Comparison of ENCODE assay signal across 14 mouse cellular contexts in the genomic region with DNA sequence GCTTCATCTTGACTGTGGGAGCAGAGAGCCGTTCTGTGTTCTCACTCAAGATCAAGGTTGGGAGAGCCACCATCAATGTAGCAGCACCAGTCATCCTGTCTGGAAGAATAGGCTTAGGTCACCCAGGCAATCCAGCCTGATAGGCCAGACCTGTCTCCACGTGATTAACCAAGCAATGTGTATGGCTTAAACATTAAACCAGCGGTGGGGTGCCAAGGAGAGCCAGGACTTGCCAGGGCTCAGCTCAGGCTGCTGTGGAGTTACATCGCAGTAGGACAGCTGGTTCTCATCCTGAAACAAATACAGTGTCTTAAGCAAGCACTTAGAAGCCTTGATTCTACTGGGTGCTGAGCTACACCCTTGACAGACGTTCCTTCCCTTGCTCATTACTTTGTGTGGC.
DNase-seq lines count a peak whose midpoint lies in the region; ATAC-seq and TF ChIP-seq lines count a peak whose summit lies in the region.
"Had no signal": no experiment of that assay in that cellular context is flagged by ENCODE, and none has a peak within 500 bp of the region (broad histone marks: within the 10 kb centered on the region; RNA-seq: fewer than 3 reads in every experiment).

No protein-coding gene starts in this region.

- no peak overlapping the region for H3K4me2 ChIP-seq in intestine, postnatal 0 days (replicated peaks; ENCODE audit: low read depth)
- no peak overlapping the region for H3K4me2 ChIP-seq in intestine, embryonic 16.5 days (ENCODE audit: low read depth, low read length)
- no peak overlapping the region for H3K4me2 ChIP-seq in heart, embryonic 16.5 days (ENCODE audit: low read depth, low read length)
- no peak overlapping the region for H3K4me2 ChIP-seq in kidney, postnatal 0 days (ENCODE audit: low read length)
- H3K4me2 ChIP-seq: forebrain, embryonic 12.5 days; neural tube, embryonic 12.5 days had no signal

- no peak for TF ChIP-seq CTCF in intestine, postnatal 0 days (IDR thresholded peaks at IDR 0.05; ENCODE audit: low read depth)
- no peak for TF ChIP-seq CTCF in kidney, postnatal 0 days (IDR thresholded peaks at IDR 0.05; ENCODE audit: low read depth)

- H3K27me3 ChIP-seq in intestine, postnatal 0 days (replicated peaks; ENCODE audit: control insufficient read depth, insufficient read depth, low read length) = no peaks in the 10 kb centered on the region
- H3K27me3 ChIP-seq in intestine, embryonic 16.5 days (replicated peaks; ENCODE audit: control insufficient read depth, insufficient read depth, low read length) = no peaks in the 10 kb centered on the region
- no peaks in the 10 kb centered on the region for H3K27me3 ChIP-seq in heart, embryonic 16.5 days (ENCODE audit: control insufficient read depth, insufficient read depth, low read length)
- no peaks in the 10 kb centered on the region for H3K27me3 ChIP-seq in kidney, postnatal 0 days (ENCODE audit: insufficient read depth, low read length)
- H3K27me3 ChIP-seq: forebrain, embryonic 12.5 days; neural tube, embryonic 12.5 days had no signal

- H3K4me3 ChIP-seq in intestine, postnatal 0 days (ENCODE audit: low read depth, low read length) = no peak overlapping the region
- no peak overlapping the region for H3K4me3 ChIP-seq in intestine, embryonic 16.5 days (ENCODE audit: low read length)
- no peak overlapping the region for H3K4me3 ChIP-seq in heart, embryonic 16.5 days (ENCODE audit: low read length)
- H3K4me3 ChIP-seq in kidney, postnatal 0 days (replicated peaks; ENCODE audit: low read depth, low read length) = no peak overlapping the region
- H3K4me3 ChIP-seq: forebrain, embryonic 12.5 days; left cerebral cortex, adult 2 months; neural tube, embryonic 12.5 days had no signal

- peak; percentile 63 for ATAC-seq in intestine, postnatal 0 days
- no peak for ATAC-seq in intestine, embryonic 16.5 days
- ATAC-seq in heart, embryonic 16.5 days (replicated peaks; ENCODE audit: extremely low read depth, insufficient read depth, low FRiP score) = no peak
- ATAC-seq in kidney, postnatal 0 days (replicated peaks; ENCODE audit: low FRiP score, low read depth) = peak; percentile 81; the same call in 1 of the 2 replicates
- ATAC-seq: CD4-positive, CD25-positive, alpha-beta regulatory T cell, adult 4 months had no signal

- WGBS in intestine, postnatal 0 days = 57% methylated on average over 5 of the region's 5 CpGs
- 61% methylated on average over 5 of the region's 5 CpGs for WGBS in intestine, embryonic 16.5 days
- 75% methylated on average over 5 of the region's 5 CpGs for WGBS in heart, embryonic 16.5 days
- WGBS in kidney, postnatal 0 days = 57% methylated on average over 5 of the region's 5 CpGs

- no peaks in the 10 kb centered on the region for H3K9me3 ChIP-seq in intestine, postnatal 0 days (ENCODE audit: control insufficient read depth)
- no peaks in the 10 kb centered on the region for H3K9me3 ChIP-seq in intestine, embryonic 16.5 days (ENCODE audit: control insufficient read depth, low read length)
- H3K9me3 ChIP-seq in heart, embryonic 16.5 days (replicated peaks; ENCODE audit: control insufficient read depth, low read length) = no peaks in the 10 kb centered on the region
- H3K9me3 ChIP-seq in kidney, postnatal 0 days (replicated peaks; ENCODE audit: low read length) = no peaks in the 10 kb centered on the region
- H3K9me3 ChIP-seq: forebrain, embryonic 12.5 days; neural tube, embryonic 12.5 days had no signal

- H3K36me3 ChIP-seq in intestine, postnatal 0 days (ENCODE audit: control insufficient read depth, insufficient read depth) = no peaks in the 10 kb centered on the region
- no peaks in the 10 kb centered on the region for H3K36me3 ChIP-seq in intestine, embryonic 16.5 days (ENCODE audit: control insufficient read depth, insufficient read depth, low read length)
- no peaks in the 10 kb centered on the region for H3K36me3 ChIP-seq in heart, embryonic 16.5 days (ENCODE audit: control insufficient read depth, insufficient read depth)
- H3K36me3 ChIP-seq in kidney, postnatal 0 days (ENCODE audit: insufficient read depth, low read length) = no peaks in the 10 kb centered on the region
- H3K36me3 ChIP-seq: forebrain, embryonic 12.5 days; neural tube, embryonic 12.5 days had no signal

- H3K27ac ChIP-seq in intestine, postnatal 0 days (ENCODE audit: low read depth, low read length) = no peak overlapping the region
- no peak overlapping the region for H3K27ac ChIP-seq in intestine, embryonic 16.5 days (ENCODE audit: low read length)
- peak overlapping the region; percentile 87 for H3K27ac ChIP-seq in heart, embryonic 16.5 days (ENCODE audit: low read length)
- no peak overlapping the region for H3K27ac ChIP-seq in kidney, postnatal 0 days
- H3K27ac ChIP-seq: forebrain, embryonic 12.5 days; hindbrain, postnatal 0 days; left cerebral cortex, adult 2 months; liver, embryonic 14.5 days; neural tube, embryonic 12.5 days had no signal

- H3K9ac ChIP-seq in intestine, postnatal 0 days (ENCODE audit: low read depth, low read length) = no peak overlapping the region
- H3K9ac ChIP-seq in intestine, embryonic 16.5 days (ENCODE audit: low read depth, low read length) = no peak overlapping the region
- H3K9ac ChIP-seq in heart, embryonic 16.5 days (ENCODE audit: low read length) = no peak overlapping the region
- no peak overlapping the region for H3K9ac ChIP-seq in kidney, postnatal 0 days (ENCODE audit: low read depth, low read length)
- H3K9ac ChIP-seq: forebrain, embryonic 12.5 days; liver, embryonic 14.5 days; neural tube, embryonic 12.5 days had no signal

- H3K4me1 ChIP-seq in intestine, postnatal 0 days (replicated peaks; ENCODE audit: control insufficient read depth, insufficient read depth, low read length) = peaks cover 5% of the 10 kb centered on the region; the same call in 1 of the 2 replicates
- peaks cover 9% of the 10 kb centered on the region for H3K4me1 ChIP-seq in intestine, embryonic 16.5 days (ENCODE audit: control insufficient read depth, insufficient read depth, low read length)
- peaks cover 12% of the 10 kb centered on the region for H3K4me1 ChIP-seq in heart, embryonic 16.5 days (ENCODE audit: control insufficient read depth, insufficient read depth, low read length)
- H3K4me1 ChIP-seq in kidney, postnatal 0 days (replicated peaks; ENCODE audit: insufficient read depth, low read length) = 0 out of 2 replicates have a peak, but pooled peaks cover 3% of the 10 kb centered on the region
- H3K4me1 ChIP-seq: forebrain, embryonic 12.5 days; neural tube, embryonic 12.5 days had no signal

- DNase-seq in kidney, postnatal 0 days (ENCODE audit: low spot score) = peak; percentile 27
- peak; percentile 32 for DNase-seq in lung, postnatal 25 days (ENCODE audit: low spot score)
- no peak for DNase-seq in layer of hippocampus, postnatal 25 days (ENCODE audit: extremely low spot score in 1 of 2, low spot score in 1 of 2)
- no peak for DNase-seq in cerebellum, adult 11 months
- DNase-seq: midbrain, embryonic 14.5 days had no signal

Comparison
In these comparisons a context has a peak if more than half of its experiments do, and no peak if none do; other contexts are left out.
1. ATAC-seq: peak in intestine, postnatal 0 days (single experiment) and kidney, postnatal 0 days (single experiment); none in intestine, embryonic 16.5 days (single experiment) and heart, embryonic 16.5 days (single experiment).
2. DNase-seq: peak in kidney, postnatal 0 days (single experiment) and lung, postnatal 25 days (single experiment); none in layer of hippocampus, postnatal 25 days (0 of 2) and cerebellum, adult 11 months (single experiment).